Mouse (Mus musculus): Measurements from ENCODE around the gene Clic4. TPM values are rescaled to one million over a fixed set of nuclear protein-coding genes. Genes with fewer than 3 reads are reported as not detected.
A peak's percentile ranks its signal among the peaks of the same experiment; 100 is the strongest.
"Not testable (repeated sequence)": the region's sequence is repeated elsewhere in the genome, so short reads cannot be mapped to it uniquely, and the experiment has no call there.

Gene Clic4
- polyA plus RNA-seq, 1 experiment from 2014 or later, result 149 TPM

DNA sequence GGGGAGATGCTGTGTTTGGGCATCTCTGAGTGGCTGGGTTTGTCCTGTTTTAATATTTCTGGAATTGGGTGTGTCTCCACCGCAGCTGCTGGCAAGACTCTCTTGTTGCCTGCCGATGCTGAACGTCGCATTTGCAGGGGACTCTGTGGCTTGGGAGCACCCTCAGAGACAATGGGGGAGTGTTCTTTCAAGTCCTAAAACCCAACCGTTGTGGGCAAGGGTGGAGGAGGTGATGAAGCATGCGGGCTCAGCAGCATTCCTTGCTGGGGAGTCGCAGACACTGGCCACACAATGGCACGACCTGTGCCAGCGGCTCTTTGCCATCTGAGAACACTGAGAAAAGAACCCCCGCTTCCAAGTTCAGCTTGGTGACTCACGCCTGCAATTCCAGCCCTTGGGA is 81.0 kb downstream of the Clic4 start:
- H3K4me1 ChIP-seq (replicated peaks; ENCODE audit: control insufficient read depth, insufficient read depth, low read length), result no peaks in the 10 kb centered on the region
- ATAC-seq (replicated peaks; ENCODE audit: low FRiP score), result no peak
- no peaks in the 10 kb centered on the region for H3K9me3 ChIP-seq (ENCODE audit: control insufficient read depth, low read length)
- no peak for DNase-seq (ENCODE audit: low spot score)
- H3K9ac ChIP-seq (ENCODE audit: low read depth, low read length), result no peak overlapping the region
- no peak overlapping the region for H3K27ac ChIP-seq (ENCODE audit: low read depth, low read length)
- H3K36me3 ChIP-seq (ENCODE audit: control insufficient read depth, insufficient read depth, low read length), result no peaks in the 10 kb centered on the region
- H3K4me3 ChIP-seq (ENCODE audit: low read depth, low read length), result no peak overlapping the region
- WGBS, result 80% methylated on average over 11 of the region's 11 CpGs
- H3K4me2 ChIP-seq, result no peak overlapping the region
- H3K27me3 ChIP-seq (replicated peaks; ENCODE audit: control insufficient read depth, insufficient read depth, low read length), result no peaks in the 10 kb centered on the region

- no peak for DNase-seq (ENCODE audit: low spot score)
- H3K4me1 ChIP-seq (replicated peaks; ENCODE audit: control insufficient read depth, insufficient read depth, low read length), result no peaks in the 10 kb centered on the region
- no peak for ATAC-seq (replicated peaks; ENCODE audit: low FRiP score)
- H3K4me2 ChIP-seq, result no peak overlapping the region
- H3K27me3 ChIP-seq (replicated peaks; ENCODE audit: control insufficient read depth, insufficient read depth, low read length), result no peaks in the 10 kb centered on the region
- no peak overlapping the region for H3K27ac ChIP-seq (ENCODE audit: low read depth, low read length)
- no peaks in the 10 kb centered on the region for H3K36me3 ChIP-seq (ENCODE audit: control insufficient read depth, insufficient read depth, low read length)
- H3K4me3 ChIP-seq (ENCODE audit: low read depth, low read length), result no peak overlapping the region
- no peak overlapping the region for H3K9ac ChIP-seq (ENCODE audit: low read depth, low read length)
- WGBS, result 69% methylated on average over 1 of the region's 1 CpGs
- H3K9me3 ChIP-seq (ENCODE audit: control insufficient read depth, low read length), result no peaks in the 10 kb centered on the region
These were observed 81.4 kb downstream of the Clic4 start for GRCm38 (mm10) chr4:135191185-135191584.

- Histone ChIP-seq H3K9me3 (ENCODE audit: control insufficient read depth, low read length) (no peaks in the 10 kb centered on the region), H3K4me3 (ENCODE audit: low read depth, low read length) (no peak overlapping the region), H3K4me1 (replicated peaks; ENCODE audit: control insufficient read depth, insufficient read depth, low read length) (no peaks in the 10 kb centered on the region), H3K4me2 (no peak overlapping the region), H3K27ac (ENCODE audit: low read depth, low read length) (no peak overlapping the region), H3K27me3 (replicated peaks; ENCODE audit: control insufficient read depth, insufficient read depth, low read length) (no peaks in the 10 kb centered on the region), H3K9ac (ENCODE audit: low read depth, low read length) (no peak overlapping the region), H3K36me3 (ENCODE audit: control insufficient read depth, insufficient read depth, low read length) (no peaks in the 10 kb centered on the region)
- WGBS, result 94% methylated on average over 1 of the region's 1 CpGs
- ATAC-seq (replicated peaks; ENCODE audit: low FRiP score) (no peak), DNase-seq (ENCODE audit: low spot score) (no peak)
These were observed 82.2 kb downstream of the Clic4 start for GRCm38 (mm10) chr4:135190364-135190763.

DNA sequence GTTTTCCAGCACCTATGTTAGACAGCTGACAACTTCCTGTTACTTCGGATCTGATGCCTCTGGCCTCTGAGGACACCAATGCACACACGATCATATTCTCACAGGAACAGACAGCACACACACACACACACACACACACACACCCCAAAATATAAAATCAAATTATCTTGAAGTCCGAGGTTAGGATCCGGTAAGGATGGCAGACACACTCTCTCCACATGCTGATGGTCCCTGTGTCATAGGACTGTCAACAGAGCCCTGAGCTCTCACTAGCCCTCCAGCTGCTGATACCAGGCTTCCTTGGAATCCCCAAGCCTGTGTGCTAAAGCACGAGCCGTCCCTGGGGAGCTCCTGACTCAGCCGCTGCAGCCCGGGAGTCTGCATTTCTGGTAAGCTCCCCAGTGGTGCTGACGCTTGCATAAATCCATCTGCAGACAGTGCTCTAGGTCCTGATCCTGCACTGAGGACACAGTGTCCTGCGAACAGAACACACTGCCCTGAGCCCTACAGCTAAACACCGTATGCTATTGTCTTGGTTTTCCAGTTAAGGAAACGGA is 83.1 kb downstream of the Clic4 start:
- Histone ChIP-seq H3K4me2 (no peak overlapping the region), H3K36me3 (ENCODE audit: control insufficient read depth, insufficient read depth, low read length) (no peaks in the 10 kb centered on the region), H3K27ac (ENCODE audit: low read depth, low read length) (no peak overlapping the region), H3K27me3 (replicated peaks; ENCODE audit: control insufficient read depth, insufficient read depth, low read length) (no peaks in the 10 kb centered on the region), H3K4me3 (ENCODE audit: low read depth, low read length) (no peak overlapping the region), H3K9me3 (ENCODE audit: control insufficient read depth, low read length) (no peaks in the 10 kb centered on the region), H3K4me1 (replicated peaks; ENCODE audit: control insufficient read depth, insufficient read depth, low read length) (no peaks in the 10 kb centered on the region), H3K9ac (ENCODE audit: low read depth, low read length) (no peak overlapping the region)
- DNase-seq (ENCODE audit: low spot score) (no peak), ATAC-seq (replicated peaks; ENCODE audit: low FRiP score) (no peak)
- 80% methylated on average over 12 of the region's 12 CpGs for WGBS

DNA sequence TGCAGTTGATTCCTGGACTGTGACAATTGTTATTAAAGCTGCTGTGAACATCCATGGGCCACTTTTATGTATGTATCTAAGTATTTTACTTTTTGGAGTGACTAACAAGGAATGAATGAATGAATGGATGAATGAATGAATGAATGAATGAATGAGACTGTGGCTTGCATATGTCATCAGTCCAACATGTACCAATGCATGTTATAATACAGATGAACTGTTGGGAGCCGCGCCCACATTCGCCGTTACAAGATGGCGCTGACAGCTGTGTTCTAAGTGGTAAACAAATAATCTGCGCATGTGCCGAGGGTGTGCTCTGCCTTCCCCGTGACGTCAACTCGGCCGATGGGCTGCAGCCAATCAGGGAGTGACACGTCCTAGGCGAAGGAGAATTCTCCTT is 88.3 kb downstream of the Clic4 start:
- not testable (repeated sequence) for ATAC-seq (replicated peaks; ENCODE audit: low FRiP score); H3K36me3 ChIP-seq (ENCODE audit: control insufficient read depth, insufficient read depth, low read length); H3K27me3 ChIP-seq (replicated peaks; ENCODE audit: control insufficient read depth, insufficient read depth, low read length); H3K27ac ChIP-seq (ENCODE audit: low read depth, low read length); H3K4me1 ChIP-seq (replicated peaks; ENCODE audit: control insufficient read depth, insufficient read depth, low read length); H3K9ac ChIP-seq (ENCODE audit: low read depth, low read length); DNase-seq (ENCODE audit: low spot score); H3K4me2 ChIP-seq; H3K9me3 ChIP-seq (ENCODE audit: control insufficient read depth, low read length); H3K4me3 ChIP-seq (ENCODE audit: low read depth, low read length)
- 96% methylated on average over 6 of the region's 13 CpGs for WGBS

GRCm38 (mm10) chr4:135181819-135182218 is 90.8 kb downstream of the Clic4 start:
- H3K4me1 ChIP-seq (replicated peaks; ENCODE audit: control insufficient read depth, insufficient read depth, low read length), result no peaks in the 10 kb centered on the region
- no peak overlapping the region for H3K4me2 ChIP-seq
- 69% methylated on average over 4 of the region's 4 CpGs for WGBS
- H3K9me3 ChIP-seq (ENCODE audit: control insufficient read depth, low read length), result no peaks in the 10 kb centered on the region
- no peak overlapping the region for H3K27ac ChIP-seq (ENCODE audit: low read depth, low read length)
- DNase-seq (ENCODE audit: low spot score) (no peak), ATAC-seq (replicated peaks; ENCODE audit: low FRiP score) (no peak)
- no peaks in the 10 kb centered on the region; the same call in 1 of the 2 replicates for H3K27me3 ChIP-seq (replicated peaks; ENCODE audit: control insufficient read depth, insufficient read depth, low read length)
- no peaks in the 10 kb centered on the region for H3K36me3 ChIP-seq (ENCODE audit: control insufficient read depth, insufficient read depth, low read length)
- no peak overlapping the region for H3K9ac ChIP-seq (ENCODE audit: low read depth, low read length)
- H3K4me3 ChIP-seq (ENCODE audit: low read depth, low read length), result no peak overlapping the region

DNA sequence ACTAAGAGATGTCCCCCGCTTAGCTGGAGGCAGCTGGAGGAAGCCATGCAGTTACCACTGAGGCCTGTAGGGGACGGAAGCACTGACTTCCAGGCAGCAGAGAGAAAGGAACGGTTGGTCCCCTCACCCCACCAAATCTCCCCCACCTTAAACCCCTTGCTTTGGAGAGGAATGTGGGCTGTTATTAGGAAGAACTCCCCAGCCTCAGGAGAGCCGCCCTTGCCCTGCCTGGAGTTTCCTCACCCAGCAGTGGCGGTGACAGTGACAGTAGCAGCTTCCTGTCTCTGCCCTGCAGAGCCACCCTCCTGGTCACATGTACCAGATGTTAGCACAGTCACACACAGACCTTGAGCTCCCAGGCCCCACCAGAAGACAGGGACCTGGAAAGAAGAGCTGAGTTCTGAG is 93.5 kb downstream of the Clic4 start:
- H3K9ac ChIP-seq (ENCODE audit: low read depth, low read length), result no peak overlapping the region
- H3K36me3 ChIP-seq (ENCODE audit: control insufficient read depth, insufficient read depth, low read length), result no peaks in the 10 kb centered on the region
- no peaks in the 10 kb centered on the region for H3K9me3 ChIP-seq (ENCODE audit: control insufficient read depth, low read length)
- H3K4me2 ChIP-seq, result no peak overlapping the region
- WGBS, result 16% methylated on average over 5 of the region's 5 CpGs
- peaks cover 13% of the 10 kb centered on the region for H3K27me3 ChIP-seq (replicated peaks; ENCODE audit: control insufficient read depth, insufficient read depth, low read length)
- H3K27ac ChIP-seq (ENCODE audit: low read depth, low read length), result no peak overlapping the region
- H3K4me3 ChIP-seq (ENCODE audit: low read depth, low read length), result no peak overlapping the region
- peaks cover 7% of the 10 kb centered on the region; the same call in 1 of the 2 replicates for H3K4me1 ChIP-seq (replicated peaks; ENCODE audit: control insufficient read depth, insufficient read depth, low read length)
- DNase-seq (ENCODE audit: low spot score) (no peak), ATAC-seq (replicated peaks; ENCODE audit: low FRiP score) (no peak)

- no peak overlapping the region for H3K4me3 ChIP-seq (ENCODE audit: low read depth, low read length)
- peaks cover 7% of the 10 kb centered on the region; the same call in 1 of the 2 replicates for H3K4me1 ChIP-seq (replicated peaks; ENCODE audit: control insufficient read depth, insufficient read depth, low read length)
- H3K9me3 ChIP-seq (ENCODE audit: control insufficient read depth, low read length), result no peaks in the 10 kb centered on the region
- DNase-seq (ENCODE audit: low spot score) (no peak), ATAC-seq (replicated peaks; ENCODE audit: low FRiP score) (no peak)
- H3K27ac ChIP-seq (ENCODE audit: low read depth, low read length), result no peak overlapping the region
- H3K9ac ChIP-seq (ENCODE audit: low read depth, low read length), result no peak overlapping the region
- peaks cover 24% of the 10 kb centered on the region for H3K27me3 ChIP-seq (replicated peaks; ENCODE audit: control insufficient read depth, insufficient read depth, low read length)
- H3K4me2 ChIP-seq, result no peak overlapping the region
- no peaks in the 10 kb centered on the region for H3K36me3 ChIP-seq (ENCODE audit: control insufficient read depth, insufficient read depth, low read length)
These were observed 95.0 kb downstream of the Clic4 start for GRCm38 (mm10) chr4:135177568-135177967.

DNA sequence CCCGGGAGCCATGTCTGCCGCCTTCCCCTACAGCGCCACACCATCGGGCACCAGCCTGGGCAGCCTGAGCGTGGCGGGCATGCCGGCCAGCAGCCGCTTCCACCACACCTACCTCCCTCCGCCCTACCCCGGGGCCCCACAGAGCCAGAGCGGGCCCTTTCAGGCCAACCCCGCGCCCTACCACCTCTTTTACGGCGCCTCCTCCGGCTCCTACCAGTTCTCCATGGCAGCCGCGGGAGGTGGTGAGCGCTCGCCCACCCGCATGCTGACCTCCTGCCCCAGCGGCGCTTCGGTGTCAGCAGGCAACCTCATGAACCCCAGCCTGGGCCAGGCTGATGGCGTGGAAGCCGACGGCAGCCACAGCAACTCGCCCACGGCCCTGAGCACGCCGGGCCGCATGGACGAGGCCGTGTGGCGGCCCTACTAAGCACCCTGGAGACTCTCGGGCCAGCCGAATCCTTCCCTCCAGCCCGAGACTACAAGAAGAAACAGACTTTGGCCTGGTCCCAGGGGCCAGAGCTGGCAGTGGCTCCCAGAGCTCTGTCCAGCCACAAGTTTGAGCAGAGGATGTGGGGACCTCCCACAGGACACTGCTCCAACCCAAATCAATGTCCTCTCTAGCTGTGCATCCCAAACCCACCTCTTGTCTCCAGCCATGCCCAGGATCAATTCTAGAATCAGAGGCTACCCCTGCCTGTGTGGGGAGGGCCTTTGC is 97.1 kb downstream of the Clic4 start:
- H3K9me3 ChIP-seq (ENCODE audit: control insufficient read depth, low read length), result no peaks in the 10 kb centered on the region
- peak overlapping the region; percentile 49 for H3K4me2 ChIP-seq
- H3K27ac ChIP-seq (ENCODE audit: low read depth, low read length), result no peak overlapping the region
- H3K9ac ChIP-seq (ENCODE audit: low read depth, low read length), result 0 out of 2 replicates have a peak overlapping the region, but pooled peaks have one; percentile 3
- H3K4me1 ChIP-seq (replicated peaks; ENCODE audit: control insufficient read depth, insufficient read depth, low read length), result peaks cover 17% of the 10 kb centered on the region; the same call in 1 of the 2 replicates
- no peaks in the 10 kb centered on the region for H3K36me3 ChIP-seq (ENCODE audit: control insufficient read depth, insufficient read depth, low read length)
- H3K27me3 ChIP-seq (replicated peaks; ENCODE audit: control insufficient read depth, insufficient read depth, low read length), result peaks cover 27% of the 10 kb centered on the region
- ATAC-seq (replicated peaks; ENCODE audit: low FRiP score) (no peak), DNase-seq (ENCODE audit: low spot score) (no peak)
- WGBS, result 23% methylated on average over 38 of the region's 38 CpGs
- H3K4me3 ChIP-seq (ENCODE audit: low read depth, low read length), result peak overlapping the region; percentile 19
